In genomic region chr17:56487441-56487888, GRCm38 (mm10) we compare ENCODE assay signal across 9 mouse cellular contexts. TPM values are rescaled to one million over a fixed set of nuclear protein-coding genes. Genes with fewer than 3 reads are reported as not detected.
DNase-seq lines count a peak whose midpoint lies in the region; ATAC-seq and TF ChIP-seq lines count a peak whose summit lies in the region.
"Had no signal": no experiment of that assay in that cellular context is flagged by ENCODE, and none has a peak within 500 bp of the region (broad histone marks: within the 10 kb centered on the region; RNA-seq: fewer than 3 reads in every experiment).

No protein-coding gene starts in this region.

- no peaks in the 10 kb centered on the region for H3K36me3 ChIP-seq in embryonic facial prominence, embryonic 14.5 days (ENCODE audit: control insufficient read depth, insufficient read depth, low read length)
- H3K36me3 ChIP-seq in hindbrain, postnatal 0 days (ENCODE audit: insufficient read depth, low read length): no peaks in the 10 kb centered on the region
- no peaks in the 10 kb centered on the region for H3K36me3 ChIP-seq in stomach, embryonic 15.5 days
- H3K36me3 ChIP-seq: liver, embryonic 15.5 days had no signal

- peak overlapping the region; percentile 14; the same call in 1 of the 2 replicates for H3K4me2 ChIP-seq in embryonic facial prominence, embryonic 14.5 days (ENCODE audit: low read depth, low read length)
- H3K4me2 ChIP-seq in hindbrain, postnatal 0 days (ENCODE audit: low read depth, low read length): no peak overlapping the region
- peak overlapping the region; percentile 13; the same call in 1 of the 2 replicates for H3K4me2 ChIP-seq in stomach, embryonic 15.5 days
- H3K4me2 ChIP-seq: liver, embryonic 15.5 days had no signal

- peak; percentile 44 for TF ChIP-seq CTCF in gastrocnemius, adult 2 months (IDR thresholded peaks at IDR 0.05)
- TF ChIP-seq CTCF in hindbrain, postnatal 0 days (IDR thresholded peaks at IDR 0.05; ENCODE audit: low read depth): peak; percentile 63

- intact Hi-C loops in gastrocnemius, adult 2 months (cut with DNase I): no loop called here
- intact Hi-C loops in gastrocnemius, postnatal 14 days (cut with DNase I; ENCODE audit: low total_unique reads): no loop called here

- DNase-seq in gastrocnemius, adult 2 months: peak; percentile 57
- no peak for DNase-seq in gastrocnemius, postnatal 14 days
- peak; percentile 83 for DNase-seq in embryonic facial prominence, embryonic 14.5 days (ENCODE audit: low spot score)
- DNase-seq in hindbrain, postnatal 0 days (ENCODE audit: low spot score): peak; percentile 81
- peak; percentile 59 for DNase-seq in lung, postnatal 25 days (ENCODE audit: low spot score)

- H3K27me3 ChIP-seq in embryonic facial prominence, embryonic 14.5 days (replicated peaks; ENCODE audit: control insufficient read depth, insufficient read depth, low read length): no peaks in the 10 kb centered on the region
- H3K27me3 ChIP-seq in hindbrain, postnatal 0 days (ENCODE audit: insufficient read depth, low read length): no peaks in the 10 kb centered on the region
- H3K27me3 ChIP-seq in stomach, embryonic 15.5 days (replicated peaks): no peaks in the 10 kb centered on the region
- H3K27me3 ChIP-seq: liver, embryonic 15.5 days had no signal

- H3K27ac ChIP-seq in gastrocnemius, adult 2 months: no peak overlapping the region
- peak overlapping the region; percentile 64 for H3K27ac ChIP-seq in embryonic facial prominence, embryonic 14.5 days (replicated peaks; ENCODE audit: low read depth, low read length)
- H3K27ac ChIP-seq in hindbrain, postnatal 0 days: peak overlapping the region; percentile 60; the same call in 1 of the 2 replicates
- H3K27ac ChIP-seq in stomach, embryonic 15.5 days: peak overlapping the region; percentile 40; the same call in 1 of the 2 replicates
- H3K27ac ChIP-seq: liver, embryonic 15.5 days had no signal

- ATAC-seq in CD4-positive, CD25-positive, alpha-beta regulatory T cell, adult 4 months: peak; percentile 45
- peak; percentile 86 for ATAC-seq in embryonic facial prominence, embryonic 14.5 days (ENCODE audit: low read depth)
- peak; percentile 81 for ATAC-seq in hindbrain, postnatal 0 days
- peak; percentile 62 for ATAC-seq in stomach, embryonic 15.5 days (ENCODE audit: insufficient read depth, low FRiP score, low read depth)
- no peak for ATAC-seq in activated CD4-positive, CD25-positive, alpha-beta regulatory T cell, adult 4 months

- H3K4me1 ChIP-seq in embryonic facial prominence, embryonic 14.5 days (ENCODE audit: control insufficient read depth, insufficient read depth, low read length): no peaks in the 10 kb centered on the region
- peaks cover 6% of the 10 kb centered on the region for H3K4me1 ChIP-seq in hindbrain, postnatal 0 days (ENCODE audit: insufficient read depth, low read length)
- H3K4me1 ChIP-seq in stomach, embryonic 15.5 days: 0 out of 2 replicates have a peak, but pooled peaks cover 4% of the 10 kb centered on the region
- H3K4me1 ChIP-seq: liver, embryonic 15.5 days had no signal

- no peak overlapping the region for H3K4me3 ChIP-seq in gastrocnemius, adult 2 months
- H3K4me3 ChIP-seq in embryonic facial prominence, embryonic 14.5 days (ENCODE audit: low read depth, low read length): no peak overlapping the region
- no peak overlapping the region for H3K4me3 ChIP-seq in hindbrain, postnatal 0 days (ENCODE audit: low read length)
- H3K4me3 ChIP-seq in stomach, embryonic 15.5 days (replicated peaks): no peak overlapping the region
- H3K4me3 ChIP-seq: liver, embryonic 15.5 days had no signal

- H3K9me3 ChIP-seq in embryonic facial prominence, embryonic 14.5 days (ENCODE audit: control insufficient read depth, low read length): peaks cover 14% of the 10 kb centered on the region
- H3K9me3 ChIP-seq in hindbrain, postnatal 0 days (ENCODE audit: low read length): no peaks in the 10 kb centered on the region
- no peaks in the 10 kb centered on the region for H3K9me3 ChIP-seq in stomach, embryonic 15.5 days
- H3K9me3 ChIP-seq: liver, embryonic 15.5 days had no signal

- WGBS in embryonic facial prominence, embryonic 14.5 days: 0% methylated on average over 5 of the region's 16 CpGs
- WGBS in hindbrain, postnatal 0 days: under 1% methylated on average over 10 of the region's 16 CpGs
- WGBS in stomach, embryonic 15.5 days: 14% methylated on average over 10 of the region's 16 CpGs

- H3K9ac ChIP-seq in embryonic facial prominence, embryonic 14.5 days (ENCODE audit: low read depth, low read length): no peak overlapping the region
- H3K9ac ChIP-seq in hindbrain, postnatal 0 days (replicated peaks; ENCODE audit: low read length): no peak overlapping the region
- H3K9ac ChIP-seq in stomach, embryonic 15.5 days: no peak overlapping the region
- H3K9ac ChIP-seq: liver, embryonic 15.5 days had no signal

RNA-seq across cellular contexts. Expression of gene Ptprs, which starts 11.2 kb away (rescaled TPM):
- total RNA-seq in gastrocnemius, adult 2 months (2021): 10 to 100 TPM; 29.6 to 43.1 TPM
- 10 to 100 TPM; 38.2 to 44.4 TPM for total RNA-seq in gastrocnemius, postnatal 14 days (2021)
- polyA plus RNA-seq in CD4-positive, CD25-positive, alpha-beta regulatory T cell, adult 4 months (2017; shearing (Covaris generic)): 1 to 10 TPM; 5.5 to 8.9 TPM
- polyA plus RNA-seq in embryonic facial prominence, embryonic 14.5 days (2014; fragmentation: Nextera tagmentation; extraction: Ambion mirVana): 104 and 116 TPM in 2 replicates
- total RNA-seq in hindbrain, postnatal 0 days (2014; rRNA removed): 869 and 913 TPM in 2 replicates
- polyA plus RNA-seq in hindbrain, postnatal 0 days (2015; fragmentation: Nextera tagmentation; extraction: Ambion mirVana): 196 and 198 TPM in 2 replicates
- polyA plus RNA-seq in stomach, embryonic 15.5 days (2015; fragmentation: Nextera tagmentation; extraction: Ambion mirVana): 71.8 and 81.2 TPM in 2 replicates
- 1 to 10 TPM; 6.5 to 8.6 TPM for polyA plus RNA-seq in activated CD4-positive, CD25-positive, alpha-beta regulatory T cell, adult 4 months (2017; shearing (Covaris generic))

RNA-seq across cellular contexts. Expression of gene Znrf4, which starts 24.8 kb away (rescaled TPM):
- not detected for total RNA-seq in gastrocnemius, adult 2 months (2021)
- not detected for total RNA-seq in gastrocnemius, postnatal 14 days (2021)
- not detected for polyA plus RNA-seq in CD4-positive, CD25-positive, alpha-beta regulatory T cell, adult 4 months (2017; shearing (Covaris generic))
- not detected in 2 replicates for polyA plus RNA-seq in embryonic facial prominence, embryonic 14.5 days (2014; fragmentation: Nextera tagmentation; extraction: Ambion mirVana)
- total RNA-seq in hindbrain, postnatal 0 days (2014; rRNA removed): not detected in 2 replicates
- not detected in 2 replicates for polyA plus RNA-seq in hindbrain, postnatal 0 days (2015; fragmentation: Nextera tagmentation; extraction: Ambion mirVana)
- polyA plus RNA-seq in stomach, embryonic 15.5 days (2015; fragmentation: Nextera tagmentation; extraction: Ambion mirVana): not detected in 2 replicates
- polyA plus RNA-seq in activated CD4-positive, CD25-positive, alpha-beta regulatory T cell, adult 4 months (2017; shearing (Covaris generic)): not detected
- polyA plus RNA-seq: liver, embryonic 15.5 days had no signal
